Mouse (Mus musculus) frontal cortex, adult (tissue): ENCODE data around the gene Gfod1.

Experiments
- ATAC-seq: cut with Nextera tagmentation; 2 replicates; pipeline ENCODE4 v1.9.2; 2017; ENCODE audit warnings: mild to moderate bottlenecking, moderate library complexity, mixed read lengths; ENCODE audit not compliant: low TSS enrichment

Gene Gfod1

GRCm38 (mm10) chr13:43299171-43299570 is 4.8 kb downstream of the Gfod1 start:
- ATAC-seq, result no peak

DNA sequence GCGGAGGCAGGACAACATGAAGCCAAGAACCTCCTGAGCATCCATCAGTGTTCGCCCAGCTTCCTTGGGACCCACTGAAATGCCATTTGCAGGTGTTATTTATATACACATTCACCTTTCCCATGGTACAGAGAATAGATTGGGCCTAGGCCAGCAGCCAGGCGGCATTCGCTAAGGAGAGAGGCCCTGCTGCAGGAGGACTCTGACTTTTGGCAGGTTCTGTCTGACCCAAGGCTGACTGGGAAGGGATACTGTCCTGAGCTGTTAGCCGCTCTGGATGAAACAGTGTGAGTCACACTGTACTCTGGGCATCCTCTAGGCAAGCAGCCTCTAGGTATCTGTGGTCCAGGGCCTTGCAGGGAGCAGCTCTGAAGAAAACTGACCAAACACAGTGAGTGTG is 6.4 kb downstream of the Gfod1 start:
- ATAC-seq, result no peak

GRCm38 (mm10) chr13:43296140-43296805 is 7.7 kb downstream of the Gfod1 start:
- no peak for ATAC-seq

- no peak for ATAC-seq
Observed at GRCm38 (mm10) chr13:43295684-43296083, 8.3 kb downstream of the Gfod1 start.

DNA sequence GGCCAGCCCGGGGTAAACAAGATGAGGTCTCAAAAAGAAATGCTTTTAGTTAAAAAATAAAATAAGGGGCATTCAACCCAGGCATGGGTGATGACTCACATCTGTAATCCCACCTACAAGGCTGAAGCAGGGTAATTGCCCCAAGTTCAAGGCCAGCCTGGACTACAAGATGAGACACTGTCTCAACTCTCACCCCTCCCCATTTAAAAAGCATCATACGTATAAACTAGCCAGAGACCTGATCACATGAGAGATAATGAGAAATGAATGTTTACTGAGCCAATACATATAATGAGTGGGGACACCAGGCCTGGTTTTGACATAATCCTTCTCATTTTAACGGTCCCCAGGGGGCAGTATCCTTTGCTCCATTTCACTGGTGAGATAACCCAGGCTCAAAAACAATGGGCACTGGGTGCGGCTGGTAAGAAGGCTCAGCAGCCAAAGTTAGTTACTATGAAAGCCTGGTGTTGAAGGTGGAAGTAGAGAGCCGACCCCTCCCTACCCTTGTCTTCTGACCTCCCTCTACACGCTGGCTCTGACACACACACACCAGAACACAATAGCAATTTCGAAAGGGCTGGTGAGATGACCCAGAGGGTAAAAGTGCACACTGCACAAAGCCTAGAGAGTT is 8.9 kb downstream of the Gfod1 start:
- ATAC-seq, result no peak

DNA sequence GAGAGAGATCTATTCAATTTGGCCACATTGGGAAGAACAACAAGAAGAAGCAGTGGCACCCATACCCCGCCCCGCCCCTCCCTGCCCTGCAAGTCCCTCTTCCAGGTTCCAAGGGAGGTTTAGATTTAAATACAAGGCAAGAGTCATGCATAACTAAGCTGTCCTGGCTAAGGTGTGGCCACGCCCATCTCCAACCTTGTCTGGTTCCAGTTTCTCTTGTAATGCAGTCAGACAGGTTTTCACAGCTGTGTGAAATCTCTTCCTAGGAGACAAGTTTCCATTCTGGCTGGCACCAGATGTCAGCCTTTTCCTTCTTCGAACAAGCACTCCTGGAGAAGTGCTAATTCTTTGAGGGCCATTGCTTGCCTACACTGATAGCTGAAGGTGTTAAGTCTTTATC is 11.1 kb downstream of the Gfod1 start:
- ATAC-seq, result no peak

DNA sequence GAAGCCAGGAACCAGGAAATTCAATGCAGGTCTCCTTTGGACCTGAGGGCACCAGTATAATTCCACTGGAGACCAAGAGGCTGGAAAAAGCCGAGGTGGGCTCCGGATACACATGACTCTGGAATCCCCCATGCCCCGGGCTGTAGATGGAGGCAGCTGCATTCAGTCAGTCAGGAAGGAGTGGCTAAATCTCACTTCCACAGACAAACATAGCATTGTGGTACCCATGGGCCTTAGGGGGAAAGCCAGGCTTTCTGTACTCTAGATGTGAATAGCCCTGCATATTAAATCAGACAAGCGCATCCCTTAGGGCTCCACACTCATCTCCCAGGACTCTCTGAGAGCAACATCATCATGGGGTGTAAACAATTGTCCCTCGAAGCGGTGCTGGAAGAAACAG is 14.9 kb downstream of the Gfod1 start:
- ATAC-seq, result peak; percentile 32; the same call in 1 of the 2 replicates

DNA sequence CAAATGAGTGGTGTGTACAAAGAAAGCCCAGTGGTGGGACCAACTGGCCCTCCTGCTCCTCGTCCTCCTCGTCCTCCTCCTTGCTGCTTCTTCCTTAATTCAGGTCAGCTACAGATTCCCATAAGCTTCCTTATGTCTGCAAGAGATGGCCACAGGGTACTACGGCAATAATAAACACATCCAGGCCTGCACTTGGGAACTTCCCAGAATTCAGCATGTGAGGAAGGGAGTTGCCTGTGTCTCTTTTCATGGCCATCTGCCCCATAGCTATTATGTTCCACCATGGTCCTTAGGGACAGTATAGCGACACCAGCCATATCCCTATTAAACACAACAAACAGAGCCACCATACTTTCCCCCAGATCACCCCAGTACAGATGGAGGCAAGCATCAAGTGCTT is 15.5 kb downstream of the Gfod1 start:
- ATAC-seq, result no peak

- no peak for ATAC-seq
Observed at GRCm38 (mm10) chr13:43288026-43288425, 15.9 kb downstream of the Gfod1 start.

- no peak for ATAC-seq
Observed at GRCm38 (mm10) chr13:43286836-43287235, 17.1 kb downstream of the Gfod1 start.

- ATAC-seq, result peak; percentile 80
Observed at GRCm38 (mm10) chr13:43284711-43285151, 19.2 kb downstream of the Gfod1 start.

- ATAC-seq, result no peak
Observed at GRCm38 (mm10) chr13:43273906-43274305, 30.1 kb downstream of the Gfod1 start.

DNA sequence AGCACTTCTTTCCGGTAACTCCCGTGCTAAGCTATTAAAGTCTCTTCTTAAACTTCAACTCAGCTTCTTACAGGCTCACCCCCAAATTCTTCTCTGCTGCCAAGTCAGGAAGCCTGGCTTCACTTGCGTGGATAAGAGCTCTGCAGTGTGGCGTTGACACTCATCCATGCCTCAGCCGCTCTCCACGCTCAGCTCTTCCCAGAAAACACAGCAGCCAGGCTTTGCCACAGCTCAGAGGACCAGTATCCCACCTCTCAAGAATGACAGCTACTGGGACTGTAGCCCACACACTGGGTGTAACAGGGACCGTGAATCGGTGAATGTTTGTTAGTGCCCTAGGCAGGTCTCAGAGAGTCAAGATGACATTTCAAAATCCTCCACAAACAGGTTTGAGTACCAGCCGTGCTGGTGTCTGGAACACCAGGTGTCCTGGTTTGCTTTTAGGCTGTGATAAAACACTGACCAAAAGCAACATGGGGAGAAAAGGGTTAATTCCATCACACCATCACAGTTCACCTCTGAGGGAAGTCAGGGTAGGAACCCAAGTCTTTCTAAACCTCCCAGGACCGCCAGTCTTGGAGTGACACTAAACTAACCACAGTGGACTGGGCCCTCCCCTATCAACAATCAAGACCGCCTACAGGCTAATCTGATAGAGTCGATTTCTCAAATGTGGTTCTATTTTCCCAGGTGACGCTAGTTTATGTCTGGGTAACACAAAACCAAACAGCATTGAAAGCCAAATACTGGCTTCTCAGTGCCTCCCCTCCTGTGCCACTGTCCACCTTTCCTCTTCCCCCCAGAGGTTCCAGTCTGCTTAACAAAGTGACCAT is 31.5 kb downstream of the Gfod1 start:
- ATAC-seq, result peak; percentile 66

- ATAC-seq, result peak; percentile 29
Observed at GRCm38 (mm10) chr13:43271481-43271880, 32.5 kb downstream of the Gfod1 start.

DNA sequence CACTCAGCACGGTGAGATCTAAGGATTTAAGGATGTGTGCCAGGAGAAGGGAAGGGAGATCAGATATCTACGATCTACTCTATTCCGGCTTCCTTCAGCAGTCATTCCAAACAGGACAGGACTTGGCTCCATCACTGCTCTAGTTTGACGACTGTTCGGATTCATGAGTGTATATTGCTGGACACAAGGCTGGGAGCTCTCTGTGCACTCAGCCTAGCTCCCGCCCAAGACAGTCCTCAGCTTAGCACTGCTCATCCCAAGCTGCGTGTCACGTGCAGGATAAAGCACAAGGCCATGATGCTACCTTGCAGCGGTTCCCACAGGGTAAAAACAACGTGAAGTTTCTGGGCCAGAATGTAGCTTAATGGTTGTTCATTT is 33.8 kb downstream of the Gfod1 start:
- ATAC-seq, result no peak

DNA sequence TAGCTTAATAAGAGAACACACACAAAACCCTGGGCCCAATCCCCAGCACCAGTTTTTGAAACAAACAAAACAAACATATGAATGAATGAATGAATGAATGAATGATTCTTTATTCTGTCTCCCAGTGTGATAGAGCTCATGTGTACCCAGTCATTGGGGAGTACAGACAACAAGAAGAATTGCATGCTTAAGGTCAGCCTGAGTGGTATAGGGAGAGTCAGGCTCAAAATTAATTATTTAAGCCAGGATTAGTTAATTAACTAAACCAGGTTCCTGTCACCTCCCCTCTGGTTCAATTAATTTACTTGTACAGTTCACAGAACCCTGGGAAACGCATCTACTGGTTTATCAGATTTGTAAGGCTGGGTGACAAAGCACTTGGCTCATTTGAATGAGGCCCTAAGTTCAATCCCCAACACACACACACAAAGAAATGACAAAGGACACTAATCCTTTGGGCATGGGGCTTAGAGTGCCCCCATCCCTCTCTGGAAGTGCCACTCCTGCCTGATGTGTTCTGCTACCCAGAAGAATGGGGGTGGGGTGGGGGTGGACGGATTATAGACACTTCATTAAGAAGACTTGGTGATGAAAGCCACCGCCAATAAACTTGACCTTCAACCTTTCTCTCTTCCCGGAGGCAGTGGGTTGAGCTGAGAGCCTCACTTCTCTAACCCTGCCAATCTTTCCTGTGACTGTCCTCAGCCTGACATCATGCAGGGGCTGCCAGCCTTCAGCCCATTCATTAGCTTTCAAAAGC is 34.3 kb downstream of the Gfod1 start:
- ATAC-seq, result no peak

DNA sequence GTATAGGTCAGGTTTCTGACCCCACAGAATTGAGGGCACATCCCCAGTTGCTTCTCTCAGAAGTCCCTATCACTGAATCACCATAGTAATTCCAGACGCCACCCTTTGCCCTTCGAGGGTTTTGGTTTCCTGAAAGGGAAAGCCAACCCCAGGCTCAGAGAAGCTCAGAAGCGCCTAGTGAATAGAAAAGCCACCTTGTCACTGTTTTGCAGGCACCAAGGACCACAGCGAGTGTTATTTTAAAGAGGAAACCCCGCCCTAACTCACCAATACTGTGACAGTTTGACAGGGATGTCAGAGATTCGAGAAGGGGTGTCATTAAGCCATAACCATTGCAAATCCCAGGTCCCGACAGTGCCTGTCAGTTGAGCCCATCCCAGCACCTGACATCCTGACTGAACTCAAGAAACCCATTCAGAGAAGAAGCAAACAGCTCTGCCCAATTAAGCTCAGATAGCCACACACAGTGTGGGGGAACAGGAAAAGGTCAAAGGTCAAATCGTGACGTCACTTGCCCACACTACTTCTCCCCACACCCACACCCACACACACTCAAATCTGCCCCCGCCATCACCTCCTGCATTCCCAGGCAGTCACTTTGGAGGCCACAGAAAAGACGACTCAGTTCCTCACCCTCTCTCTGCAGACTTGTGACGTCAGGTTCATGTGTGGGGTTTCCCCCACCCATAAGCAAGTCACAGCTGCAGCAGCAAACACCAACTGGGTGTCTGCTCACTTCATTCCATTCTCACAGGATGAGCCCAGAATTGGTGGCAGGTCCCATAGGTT is 35.2 kb downstream of the Gfod1 start:
- ATAC-seq, result no peak

DNA sequence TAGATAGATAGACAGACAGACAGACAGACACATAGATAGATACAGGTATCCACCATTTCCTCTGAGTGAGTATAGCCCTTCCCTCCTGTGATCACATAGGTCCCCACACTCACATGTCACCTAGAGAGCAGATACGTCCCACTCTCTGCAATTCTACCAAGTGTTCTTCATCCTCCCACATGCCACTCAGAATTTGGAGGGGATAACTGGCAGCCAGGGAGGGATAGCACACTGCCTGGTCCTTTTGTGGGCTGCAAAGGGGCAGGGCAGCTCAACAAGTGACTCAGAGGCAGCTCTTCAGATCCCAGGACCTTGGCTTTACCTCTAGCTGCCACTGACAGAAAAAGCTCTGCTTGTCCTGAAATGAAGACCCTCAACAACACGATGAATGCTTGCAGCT is 36.1 kb downstream of the Gfod1 start:
- no peak for ATAC-seq

DNA sequence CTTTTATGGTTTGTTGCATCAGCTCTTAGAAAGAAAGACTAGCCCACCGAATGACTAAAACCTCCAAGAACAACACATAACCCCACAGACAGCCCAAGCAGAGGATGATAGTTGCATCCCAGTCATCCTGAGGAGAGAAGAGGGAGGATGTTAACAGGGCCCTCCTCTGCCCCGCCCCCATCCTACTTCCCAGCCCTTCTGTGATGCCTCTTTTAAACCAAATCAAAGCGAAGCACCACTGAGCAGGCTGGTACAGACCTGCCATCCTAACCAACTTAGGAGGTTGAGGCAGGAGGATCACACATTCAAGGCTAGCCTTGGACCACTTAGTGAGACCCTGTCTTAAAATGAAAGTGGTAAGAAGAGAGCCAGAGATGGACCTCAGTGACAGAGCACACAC is 36.8 kb downstream of the Gfod1 start:
- no peak for ATAC-seq

DNA sequence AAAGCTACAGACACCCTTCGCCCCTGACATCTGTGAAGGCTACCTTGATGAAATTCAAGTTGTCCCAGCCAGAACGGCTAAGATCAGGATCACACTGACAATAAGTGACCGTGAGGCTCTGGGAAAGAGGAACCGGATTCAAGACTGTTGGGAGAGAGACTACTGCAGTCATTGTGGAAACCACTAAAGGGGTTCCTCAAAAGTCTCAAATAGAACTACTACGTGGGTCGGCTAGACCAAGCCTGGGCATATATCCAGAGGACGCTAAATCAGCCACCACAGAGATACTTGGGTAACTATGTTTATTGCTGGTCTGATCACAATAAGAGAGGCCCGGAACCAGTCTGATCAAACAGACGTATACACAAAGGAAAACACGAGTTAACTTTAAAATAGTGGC is 37.6 kb downstream of the Gfod1 start:
- ATAC-seq, result no peak

- ATAC-seq, result no peak; the same call in 1 of the 2 replicates
Observed at GRCm38 (mm10) chr13:43265116-43265515, 38.9 kb downstream of the Gfod1 start.
